Mouse (Mus musculus) midbrain, embryonic 16.5 days (tissue): ENCODE measurements around the gene AC134908.4. TPM values are rescaled to one million over a fixed set of nuclear protein-coding genes. Genes with fewer than 3 reads are reported as not detected.

Experiments
- ATAC-seq: fragments of 200-750 bp; cut with Nextera tagmentation; 2 replicates; pipeline ENCODE4 v1.8.0; 2017; ENCODE audit warnings: moderate TSS enrichment
- H3K27ac ChIP-seq: fragments of 300-500 bp; sonication (generic); 2 replicates; pipeline ENCODE4 v1.5.1; 2014; ENCODE audit warnings: mild to moderate bottlenecking, low read length, mixed read lengths
- H3K27me3 ChIP-seq: fragments of 300-500 bp; sonication (generic); 2 replicates; pipeline ENCODE4 v1.6.1; 2014; ENCODE audit warnings: low read depth, low read length, mixed read lengths; ENCODE audit not compliant: control insufficient read depth, insufficient read depth
- H3K36me3 ChIP-seq: fragments of 300-500 bp; sonication (generic); 2 replicates; pipeline ENCODE4 v1.6.1; 2014; ENCODE audit warnings: mild to moderate bottlenecking, low read length, moderate library complexity, mixed read lengths; ENCODE audit not compliant: control insufficient read depth, insufficient read depth
- H3K4me1 ChIP-seq: fragments of 300-500 bp; sonication (generic); 2 replicates; pipeline ENCODE4 v1.6.1; 2014; ENCODE audit warnings: mild to moderate bottlenecking, low read length, mixed read lengths; ENCODE audit not compliant: control insufficient read depth, insufficient read depth
- H3K4me2 ChIP-seq: fragments of 300-500 bp; sonication (generic); 2 replicates; pipeline ENCODE4 v1.6.1; 2014; ENCODE audit warnings: mild to moderate bottlenecking, low read length, mixed read lengths
- H3K4me3 ChIP-seq: fragments of 300-500 bp; sonication (generic); 2 replicates; pipeline ENCODE4 v1.5.1; 2014; ENCODE audit warnings: low read depth, mild to moderate bottlenecking, low read length, moderate library complexity, mixed read lengths
- H3K9ac ChIP-seq: fragments of 300-500 bp; sonication (generic); 2 replicates; pipeline ENCODE4 v1.6.1; 2014; ENCODE audit warnings: low read depth, low read length, mixed read lengths
- H3K9me3 ChIP-seq: fragments of 300-500 bp; sonication (generic); replicated peaks from 2 replicates; pipeline ENCODE4 v1.6.1; 2014; ENCODE audit warnings: mild to moderate bottlenecking, low read length, mixed read lengths; ENCODE audit not compliant: control insufficient read depth, poor library complexity, severe bottlenecking
- whole genome bisulfite sequencing: fragments of 180-500 bp; shearing (Covaris S2); extraction: QIAGEN DNeasy Blood & Tissue Kit; methylation state at CpG from one replicate; pipeline ENCODE4 v1.1.7; 2014; 5-methylcytosine and 5-hydroxymethylcytosine counted together
- polyA plus RNA-seq: library from polyadenylated mRNA; unstranded; fragments of >200 nt; fragmentation: Nextera tagmentation; extraction: Ambion mirVana; gene quantifications from 2 replicates; pipeline ENCODE4 v1.2.1, GENCODE M21; 2015

Gene AC134908.4
- polyA plus RNA-seq, 1 experiment from 2014 or later, result not detected

DNA sequence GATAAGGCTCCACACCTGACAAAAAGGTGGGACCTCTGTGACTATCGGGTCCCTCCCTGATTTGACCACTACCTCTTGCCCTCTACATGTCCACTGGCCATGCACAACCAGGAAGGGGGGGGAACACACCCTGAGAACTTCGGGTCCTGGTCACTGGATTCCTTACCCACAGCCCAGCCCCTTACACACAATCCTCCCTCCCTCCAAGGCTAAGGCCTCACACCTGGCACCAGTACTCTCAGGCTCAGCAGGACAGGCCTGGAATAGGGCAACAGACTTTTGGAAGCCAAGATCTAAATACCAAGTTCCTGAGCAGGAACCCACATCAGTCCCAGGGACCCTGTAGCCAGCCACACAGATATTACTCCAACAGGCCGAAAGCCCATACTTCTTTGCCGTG lies 43.4 kb upstream of the AC134908.4 start:
- H3K27ac ChIP-seq, result no peak overlapping the region
- H3K36me3 ChIP-seq, result peaks cover 32% of the 10 kb centered on the region
- H3K9ac ChIP-seq, result no peak overlapping the region
- peaks cover 49% of the 10 kb centered on the region for H3K4me1 ChIP-seq
- H3K9me3 ChIP-seq, result no peaks in the 10 kb centered on the region
- H3K27me3 ChIP-seq, result no peaks in the 10 kb centered on the region
- no peak overlapping the region for H3K4me2 ChIP-seq
- no peak for ATAC-seq
- 93% methylated on average over 4 of the region's 4 CpGs for WGBS
- H3K4me3 ChIP-seq, result no peak overlapping the region

GRCm38 (mm10) chr17:25837533-25837932 lies 42.1 kb upstream of the AC134908.4 start:
- WGBS, result 16% methylated on average over 3 of the region's 3 CpGs
- no peaks in the 10 kb centered on the region for H3K9me3 ChIP-seq
- no peaks in the 10 kb centered on the region for H3K27me3 ChIP-seq
- peaks cover 43% of the 10 kb centered on the region for H3K4me1 ChIP-seq
- no peak overlapping the region; the same call in 1 of the 2 replicates for H3K4me3 ChIP-seq
- H3K9ac ChIP-seq, result peak overlapping the region; percentile 81; the same call in 1 of the 2 replicates
- H3K36me3 ChIP-seq, result peaks cover 32% of the 10 kb centered on the region
- H3K27ac ChIP-seq, result peak overlapping the region; percentile 86
- no peak for ATAC-seq
- peak overlapping the region; percentile 71 for H3K4me2 ChIP-seq

DNA sequence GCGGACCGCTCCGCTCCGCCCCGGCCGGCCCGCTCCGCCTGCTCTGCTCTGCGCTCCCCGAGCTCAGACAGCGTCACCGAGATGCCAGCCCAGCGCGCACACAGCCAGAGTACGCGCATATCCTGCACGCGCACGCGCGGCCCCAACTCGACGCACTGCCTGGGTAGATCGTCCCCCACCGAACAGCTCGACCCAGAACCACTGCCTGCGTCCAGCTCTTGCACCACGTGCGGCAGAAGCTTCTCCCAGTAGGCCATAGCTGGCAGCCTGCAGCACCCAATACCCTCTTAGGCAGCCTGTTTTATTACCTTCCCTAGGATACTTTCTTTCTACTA lies 41.6 kb upstream of the AC134908.4 start, which contains the start of gene Rhbdl1:
Rhbdl1 (minus strand) TSS at position 220 of the 335 bp plus-strand sequence.
- Histone ChIP-seq H3K4me2 (peak within 1 kb of the TSS; percentile 71), H3K36me3 (peaks cover 30% of the 10 kb centered on the region), H3K27me3 (no peaks in the 10 kb centered on the region), H3K27ac (peak within 1 kb of the TSS; percentile 86), H3K9ac (peak within 1 kb of the TSS; percentile 81), H3K4me3 (peak within 1 kb of the TSS; percentile 56), H3K4me1 (peaks cover 46% of the 10 kb centered on the region), H3K9me3 (no peaks in the 10 kb centered on the region)
- under 1% methylated on average over 29 of the region's 29 CpGs for WGBS
- ATAC-seq, result peak; percentile 37

GRCm38 (mm10) chr17:25836397-25837075 lies 41.1 kb upstream of the AC134908.4 start:
- Histone ChIP-seq H3K9ac (peak overlapping the region; percentile 81), H3K4me2 (peak overlapping the region; percentile 71), H3K27ac (peak overlapping the region; percentile 86), H3K36me3 (peaks cover 30% of the 10 kb centered on the region), H3K4me3 (peak overlapping the region; percentile 56), H3K27me3 (no peaks in the 10 kb centered on the region), H3K9me3 (no peaks in the 10 kb centered on the region), H3K4me1 (peaks cover 51% of the 10 kb centered on the region)
- no peak for ATAC-seq
- 23% methylated on average over 22 of the region's 23 CpGs for WGBS

DNA sequence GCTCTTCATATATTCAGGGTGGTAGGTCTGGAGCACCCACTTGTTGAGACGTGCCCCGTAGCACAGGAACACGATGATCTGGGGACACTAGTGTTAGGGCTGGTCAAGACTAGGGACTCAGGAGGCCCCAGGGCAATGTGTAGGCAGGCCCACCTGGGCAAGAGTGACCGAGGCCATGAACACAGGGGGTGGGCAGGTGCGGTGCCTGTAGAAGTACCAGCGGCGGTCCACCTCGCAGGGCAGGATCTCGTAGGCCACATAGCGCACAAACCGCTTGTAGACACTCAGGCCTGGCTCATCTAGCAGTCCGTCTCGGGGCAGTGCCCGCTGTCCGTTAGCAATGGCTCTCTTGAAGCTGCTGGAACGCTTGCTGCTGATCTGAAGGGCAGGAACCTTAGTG lies 40.4 kb upstream of the AC134908.4 start:
- Histone ChIP-seq H3K27ac (no peak overlapping the region), H3K9me3 (no peaks in the 10 kb centered on the region), H3K4me3 (no peak overlapping the region), H3K4me1 (peaks cover 58% of the 10 kb centered on the region), H3K27me3 (no peaks in the 10 kb centered on the region), H3K9ac (peak overlapping the region; percentile 81; the same call in 1 of the 2 replicates), H3K4me2 (peak overlapping the region; percentile 71), H3K36me3 (peaks cover 30% of the 10 kb centered on the region)
- WGBS, result 93% methylated on average over 16 of the region's 16 CpGs
- ATAC-seq, result no peak

GRCm38 (mm10) chr17:25835301-25835700 lies 39.8 kb upstream of the AC134908.4 start:
- Histone ChIP-seq H3K27ac (no peak overlapping the region), H3K4me2 (peak overlapping the region; percentile 91), H3K27me3 (no peaks in the 10 kb centered on the region), H3K9me3 (no peaks in the 10 kb centered on the region), H3K4me1 (peaks cover 62% of the 10 kb centered on the region), H3K36me3 (peaks cover 30% of the 10 kb centered on the region), H3K9ac (no peak overlapping the region), H3K4me3 (no peak overlapping the region)
- no peak for ATAC-seq
- WGBS, result 97% methylated on average over 7 of the region's 7 CpGs

DNA sequence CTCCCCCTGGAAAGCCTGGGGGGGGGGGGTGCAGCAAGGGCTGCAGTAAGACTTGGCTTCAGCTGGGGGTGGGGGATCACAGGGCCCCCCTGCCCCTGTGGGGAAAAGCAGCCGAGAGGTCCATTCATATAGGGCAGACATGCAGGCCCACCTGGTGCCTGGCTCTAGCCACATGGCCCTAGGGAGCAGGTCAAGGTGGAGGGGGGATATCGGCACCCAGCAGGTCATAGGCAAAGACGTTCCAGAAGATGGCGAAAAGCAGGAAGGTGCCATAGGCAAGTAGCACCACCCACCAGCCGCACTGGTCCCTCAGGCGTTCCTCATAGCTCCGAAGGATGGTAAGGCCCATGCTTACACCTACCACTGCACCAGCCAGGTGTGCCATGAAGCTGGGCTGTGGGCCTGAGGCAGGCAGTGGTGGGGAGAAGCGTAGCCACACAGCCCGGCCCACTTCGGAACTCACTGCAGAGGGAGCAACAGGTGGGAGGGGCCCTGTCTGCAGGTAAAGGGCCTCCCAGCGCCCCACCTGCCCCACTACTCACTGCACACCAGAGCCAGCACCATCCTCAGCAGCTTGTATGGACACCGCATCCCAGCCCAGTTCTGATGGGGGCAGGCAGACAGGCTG lies 39.2 kb upstream of the AC134908.4 start:
- Histone ChIP-seq H3K27ac (no peak overlapping the region), H3K9ac (peak overlapping the region; percentile 84; the same call in 1 of the 2 replicates), H3K36me3 (peaks cover 28% of the 10 kb centered on the region), H3K4me3 (peak overlapping the region; percentile 4; the same call in 1 of the 2 replicates), H3K4me1 (peaks cover 67% of the 10 kb centered on the region), H3K9me3 (no peaks in the 10 kb centered on the region), H3K27me3 (no peaks in the 10 kb centered on the region), H3K4me2 (peak overlapping the region; percentile 91)
- 90% methylated on average over 12 of the region's 12 CpGs for WGBS
- ATAC-seq, result no peak

DNA sequence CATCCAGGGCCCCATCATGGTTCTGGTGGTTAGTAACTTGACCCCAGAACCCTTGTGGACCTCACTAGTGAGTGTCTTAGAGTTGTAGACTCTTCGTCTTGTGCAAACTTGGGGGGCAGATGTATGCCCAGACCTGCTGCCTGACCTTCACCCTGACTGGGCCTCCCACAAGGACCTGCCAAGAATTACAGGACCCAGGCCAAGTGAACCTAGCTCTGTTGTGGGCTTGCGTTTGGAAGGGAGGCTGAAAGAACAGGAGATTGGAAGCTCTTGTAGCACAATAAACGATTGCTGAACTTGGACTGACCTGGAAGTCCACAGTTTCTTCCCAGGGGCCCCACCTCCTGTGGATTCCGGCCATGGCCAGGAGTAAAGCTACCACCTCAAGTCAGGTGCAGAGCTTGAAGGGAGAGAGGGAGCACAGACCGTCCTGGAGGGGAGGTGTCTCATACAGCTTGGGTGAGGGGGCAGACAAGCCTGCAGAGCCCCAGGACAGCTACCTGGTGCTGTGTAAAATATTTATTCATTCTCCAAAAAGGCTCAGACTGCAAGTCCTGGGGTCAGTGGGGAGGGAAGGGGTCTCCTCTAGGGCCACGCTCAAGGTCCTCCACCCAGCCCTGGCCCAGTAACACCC lies 38.6 kb upstream of the AC134908.4 start:
- ATAC-seq, result no peak
- WGBS, result 61% methylated on average over 6 of the region's 6 CpGs
- Histone ChIP-seq H3K4me2 (peak overlapping the region; percentile 91), H3K9ac (peak overlapping the region; percentile 84), H3K27ac (peak overlapping the region; percentile 97), H3K9me3 (no peaks in the 10 kb centered on the region), H3K36me3 (peaks cover 24% of the 10 kb centered on the region), H3K4me1 (peaks cover 70% of the 10 kb centered on the region), H3K27me3 (no peaks in the 10 kb centered on the region), H3K4me3 (peak overlapping the region; percentile 78)

DNA sequence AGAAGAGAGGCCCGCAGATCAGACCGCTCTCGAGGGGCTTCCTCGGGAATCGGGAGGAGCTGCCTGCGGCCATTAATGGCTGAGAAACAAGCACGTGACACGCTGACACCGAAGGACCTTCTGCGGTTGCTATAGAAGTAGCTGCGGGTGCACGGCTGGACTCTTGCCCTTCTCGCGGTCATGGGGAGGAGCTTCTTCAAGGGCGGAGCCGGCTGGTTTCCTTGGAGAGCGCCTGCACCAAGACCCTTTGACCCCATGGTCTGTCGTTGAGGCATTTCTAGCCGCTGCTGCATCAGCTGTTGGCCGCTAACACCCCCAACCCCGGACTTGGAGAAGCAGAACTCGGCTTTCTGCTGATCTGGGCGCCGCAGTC lies 37.8 kb upstream of the AC134908.4 start, which contains the start of gene Stub1:
Stub1 (minus strand) TSS at position 114 of the 373 bp plus-strand sequence.
- Histone ChIP-seq H3K4me3 (peak within 1 kb of the TSS; percentile 78), H3K9me3 (no peaks in the 10 kb centered on the region), H3K4me1 (peaks cover 72% of the 10 kb centered on the region), H3K27ac (peak within 1 kb of the TSS; percentile 97), H3K9ac (peak within 1 kb of the TSS; percentile 84), H3K27me3 (no peaks in the 10 kb centered on the region), H3K4me2 (peak within 1 kb of the TSS; percentile 91), H3K36me3 (peaks cover 20% of the 10 kb centered on the region)
- whole genome bisulfite sequencing, result under 1% methylated on average over 24 of the region's 24 CpGs
- ATAC-seq, result peak; percentile 36
